Mouse (Mus musculus): ENCODE results near the gene Trappc6a.

- no peak for TF ChIP-seq CTCF (IDR thresholded peaks at IDR 0.05; ENCODE audit: extremely low read depth, insufficient read length, insufficient replicate concordance, low read depth, low read length)
- no peak for TF ChIP-seq POLR2A (IDR thresholded peaks at IDR 0.05; ENCODE audit: low read depth, low read length)
These were observed 31.1 kb upstream of the Trappc6a start for GRCm38 (mm10) chr7:19477084-19477483.

All from small intestine, adult 2 months (tissue).